Mouse (Mus musculus) small intestine, adult 2 months (tissue): Measurements from ENCODE around the gene Slc47a2. TPM values are rescaled to one million over a fixed set of nuclear protein-coding genes. Genes with fewer than 3 reads are reported as not detected.

Source experiments
- H3K27ac ChIP-seq: fragments of 200-500 bp; 2 replicates; pipeline ENCODE4 v1.5.1; 2012; ENCODE audit warnings: low read depth, low read length, control low read depth, inconsistent platforms; ENCODE audit not compliant: insufficient read depth
- H3K27me3 ChIP-seq: fragments of 200-500 bp; 2 replicates; pipeline ENCODE4 v1.6.1; 2012; ENCODE audit warnings: mild to moderate bottlenecking, moderate library complexity, low read length, inconsistent platforms; ENCODE audit not compliant: control insufficient read depth, insufficient read depth
- H3K36me3 ChIP-seq: fragments of 200-500 bp; 2 replicates; pipeline ENCODE4 v1.6.1; 2012; ENCODE audit warnings: mild to moderate bottlenecking, low read length, control low read depth, inconsistent platforms; ENCODE audit not compliant: control insufficient read depth, insufficient read depth
- H3K4me1 ChIP-seq: fragments of 200-500 bp; 2 replicates; pipeline ENCODE4 v1.6.1; 2012; ENCODE audit warnings: low read length, inconsistent platforms, mixed read lengths; ENCODE audit not compliant: control insufficient read depth, insufficient read depth, insufficient read length
- H3K4me3 ChIP-seq: fragments of 200-500 bp; 2 replicates; pipeline ENCODE4 v1.5.1; 2012; ENCODE audit warnings: low read depth, mild to moderate bottlenecking, control low read depth, inconsistent platforms, low read length, moderate library complexity
- CTCF ChIP-seq: fragments of 200-500 bp; IDR thresholded peaks from 2 replicates; pipeline ENCODE4 v1.5.1; 2012; ENCODE audit warnings: low read depth, mild to moderate bottlenecking, control low read depth, inconsistent platforms, low read length, moderate library complexity, mixed read lengths; ENCODE audit not compliant: insufficient replicate concordance, insufficient read length; ENCODE audit errors: extremely low read depth
- POLR2A ChIP-seq: fragments of 200-500 bp; IDR thresholded peaks from 2 replicates; pipeline ENCODE4 v1.6.1; 2012; ENCODE audit warnings: low read depth, mild to moderate bottlenecking, control low read depth, inconsistent platforms, low read length, moderate library complexity
- WGBS: fragments of 180-500 bp; shearing (Covaris S2); methylation state at CpG from one replicate; pipeline ENCODE4 v1.1.7; 2018; 5-methylcytosine and 5-hydroxymethylcytosine counted together
- polyA plus RNA-seq: library from polyadenylated mRNA; depleted of rRNA; stranded (reverse); fragments of >200 nt; gene quantifications from 2 replicates; pipeline ENCODE4 v1.2.3, GENCODE M21; 2012; rRNA removed

The Slc47a2 gene
- polyA plus RNA-seq, 1 experiment = not detected

DNA sequence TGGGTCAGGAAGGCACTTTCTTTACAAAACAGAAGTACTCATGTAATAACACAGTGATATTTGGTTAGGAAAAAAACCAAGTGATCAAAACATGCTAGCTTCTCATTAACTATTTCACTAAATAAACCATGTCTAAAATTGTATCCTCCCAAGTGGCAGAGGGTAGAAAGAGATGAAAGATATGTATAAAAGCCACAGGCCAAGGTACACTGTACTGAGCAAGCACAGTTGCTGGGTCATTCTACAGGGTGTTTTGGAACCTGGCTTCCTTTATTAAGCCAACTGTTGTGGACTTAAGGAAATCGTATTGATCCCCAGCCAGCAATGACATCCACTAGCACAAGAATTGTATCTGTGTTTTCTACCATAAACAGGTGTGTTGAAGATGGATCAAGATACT is 78.8 kb downstream of the Slc47a2 start:
- Histone ChIP-seq H3K4me3 (no peak overlapping the region), H3K27ac (no peak overlapping the region), H3K27me3 (no peaks in the 10 kb centered on the region), H3K4me1 (peaks cover 11% of the 10 kb centered on the region; the same call in 1 of the 2 replicates), H3K36me3 (peaks cover 48% of the 10 kb centered on the region)
- WGBS = 57% methylated on average over 1 of the region's 1 CpGs
- TF ChIP-seq POLR2A = no peak
- no peak for TF ChIP-seq CTCF

DNA sequence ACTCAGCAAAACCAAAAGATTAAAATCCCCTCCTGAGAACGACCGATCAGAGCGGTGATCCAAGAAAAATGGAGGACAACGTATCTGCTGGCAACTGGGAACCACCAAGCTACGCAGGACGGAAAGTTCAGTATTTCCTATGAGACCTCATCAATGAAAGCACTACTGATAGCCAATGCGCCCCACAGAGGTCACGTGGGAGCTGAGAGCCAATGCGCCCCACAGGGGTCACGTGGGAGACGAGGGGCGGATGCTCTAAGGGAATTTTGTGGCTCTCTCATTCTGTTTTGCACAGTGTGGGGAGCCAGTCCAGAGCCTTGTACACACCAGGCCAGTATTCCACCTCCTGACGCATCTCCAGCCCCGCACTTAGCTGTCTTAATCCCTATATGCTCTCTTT is 80.1 kb downstream of the Slc47a2 start:
- H3K4me1 ChIP-seq = peaks cover 3% of the 10 kb centered on the region; the same call in 1 of the 2 replicates
- no peak for TF ChIP-seq POLR2A
- no peak for TF ChIP-seq CTCF
- H3K36me3 ChIP-seq = peaks cover 56% of the 10 kb centered on the region
- 98% methylated on average over 14 of the region's 14 CpGs for WGBS
- no peak overlapping the region for H3K27ac ChIP-seq
- no peak overlapping the region for H3K4me3 ChIP-seq
- no peaks in the 10 kb centered on the region for H3K27me3 ChIP-seq

DNA sequence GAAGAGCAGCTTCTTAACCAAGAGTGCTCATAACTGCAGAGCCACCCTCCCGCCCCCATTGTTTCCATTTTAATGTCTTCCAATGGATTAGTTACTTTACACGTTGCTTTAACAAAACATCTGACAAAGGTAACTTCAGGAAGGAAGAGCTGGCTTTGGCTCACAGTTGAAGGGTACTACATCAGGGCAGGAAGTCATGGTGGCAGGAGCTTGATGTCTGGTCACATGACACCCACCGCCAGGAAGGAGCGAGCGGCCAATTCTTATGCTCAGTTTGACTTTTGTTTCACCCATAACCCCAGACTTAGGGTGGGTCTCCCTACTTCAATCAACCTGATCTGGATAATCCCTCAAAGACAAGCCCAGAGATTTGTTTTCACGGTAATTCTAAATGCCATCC is 83.6 kb downstream of the Slc47a2 start:
- WGBS = 97% methylated on average over 6 of the region's 6 CpGs
- H3K27ac ChIP-seq = no peak overlapping the region
- TF ChIP-seq POLR2A (no peak), CTCF (no peak)
- H3K4me3 ChIP-seq = no peak overlapping the region
- H3K4me1 ChIP-seq = no peaks in the 10 kb centered on the region
- H3K36me3 ChIP-seq = peaks cover 74% of the 10 kb centered on the region
- no peaks in the 10 kb centered on the region for H3K27me3 ChIP-seq

DNA sequence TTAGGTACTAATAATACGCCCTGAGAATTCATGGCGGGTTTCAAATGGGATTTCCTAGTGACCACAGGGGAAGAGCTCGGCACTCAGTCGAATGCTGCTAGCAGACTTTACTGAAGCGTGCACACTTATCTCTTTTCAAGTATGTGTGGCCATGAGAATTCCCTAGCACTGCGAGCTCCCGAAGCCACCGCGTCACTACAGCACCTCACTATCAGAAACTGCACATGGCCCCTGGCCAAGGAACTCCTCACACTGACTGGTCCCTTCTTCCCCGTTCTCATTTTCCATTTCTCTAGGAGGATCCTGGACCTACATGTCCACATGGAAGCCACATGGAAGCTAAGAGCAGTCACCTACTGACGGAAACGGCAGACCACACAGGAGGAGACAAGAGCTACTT is 89.9 kb downstream of the Slc47a2 start:
- no peak for TF ChIP-seq CTCF
- no peak for TF ChIP-seq POLR2A

DNA sequence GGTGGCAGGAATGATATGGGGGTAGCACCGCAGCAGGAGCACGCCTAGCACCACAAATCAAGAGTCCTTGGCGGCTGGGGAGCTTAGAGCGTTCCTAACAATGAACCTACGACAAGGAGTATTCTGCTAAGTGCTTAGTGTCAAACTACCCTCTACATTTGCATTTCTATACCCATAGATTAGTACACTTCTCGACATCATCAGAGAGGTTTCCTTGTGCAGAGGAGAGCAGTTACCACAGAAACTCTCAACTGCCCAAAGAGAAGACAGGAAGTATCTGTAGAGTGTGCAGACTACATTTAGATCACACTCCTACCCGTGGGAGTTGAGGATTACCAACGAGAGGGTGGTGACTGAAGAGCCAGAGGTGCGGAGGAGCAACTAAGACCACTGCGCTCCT is 90.9 kb downstream of the Slc47a2 start:
- Histone ChIP-seq H3K27me3 (no peaks in the 10 kb centered on the region), H3K36me3 (peaks cover 87% of the 10 kb centered on the region), H3K4me1 (no peaks in the 10 kb centered on the region), H3K27ac (no peak overlapping the region), H3K4me3 (no peak overlapping the region)
- WGBS = 91% methylated on average over 10 of the region's 10 CpGs
- TF ChIP-seq CTCF (no peak), POLR2A (no peak)

More for the DNA sequence above, 89.9 kb downstream of the Slc47a2 start:
- 92% methylated on average over 12 of the region's 12 CpGs for WGBS
- Histone ChIP-seq H3K36me3 (peaks cover 85% of the 10 kb centered on the region), H3K4me3 (no peak overlapping the region), H3K4me1 (no peaks in the 10 kb centered on the region), H3K27me3 (no peaks in the 10 kb centered on the region), H3K27ac (no peak overlapping the region)

Other genes starting within 250 kb of the Slc47a2 start
- 12.2 and 30.8 TPM in 2 replicates for gene Tnfrsf13b, start 216.1 kb downstream of the Slc47a2 start, polyA plus RNA-seq
- 14.5 and 25.1 TPM in 2 replicates for gene Usp22, start 167.8 kb downstream of the Slc47a2 start, polyA plus RNA-seq
- gene Aldh3a1, start 135.3 kb downstream of the Slc47a2 start, polyA plus RNA-seq = 0.16 and 3.7 TPM in 2 replicates
- 68.2 and 166 TPM in 2 replicates for gene Aldh3a2, start 75.4 kb downstream of the Slc47a2 start, polyA plus RNA-seq
- gene Slc47a1, start 35.5 kb upstream of the Slc47a2 start, polyA plus RNA-seq = 9.7 and 25.8 TPM in 2 replicates
- gene Rnf112, start 111.3 kb upstream of the Slc47a2 start, polyA plus RNA-seq = 0.14 and 0.17 TPM in 2 replicates
- 27.6 and 43.0 TPM in 2 replicates for gene Mfap4, start 142.6 kb upstream of the Slc47a2 start, polyA plus RNA-seq
- gene Mapk7, start 151.5 kb upstream of the Slc47a2 start, polyA plus RNA-seq = 7.8 and 16.6 TPM in 2 replicates
- gene B9d1, start 162.3 kb upstream of the Slc47a2 start, polyA plus RNA-seq = 9.4 and 11.8 TPM in 2 replicates
- gene Epn2, start 236.8 kb upstream of the Slc47a2 start, polyA plus RNA-seq = 4.2 and 7.9 TPM in 2 replicates